Mouse (Mus musculus): ENCODE measurements at regions not wholly inside any gene's neighbourhood (a gene's known extent, or its start where the extent isn't known, plus 50 kb on each side); places are given as distances from the start of the nearest gene placed in this dataset.
"Not testable (repeated sequence)": the region's sequence is repeated elsewhere in the genome, so short reads cannot be mapped to it uniquely, and the experiment has no call there.

DNA sequence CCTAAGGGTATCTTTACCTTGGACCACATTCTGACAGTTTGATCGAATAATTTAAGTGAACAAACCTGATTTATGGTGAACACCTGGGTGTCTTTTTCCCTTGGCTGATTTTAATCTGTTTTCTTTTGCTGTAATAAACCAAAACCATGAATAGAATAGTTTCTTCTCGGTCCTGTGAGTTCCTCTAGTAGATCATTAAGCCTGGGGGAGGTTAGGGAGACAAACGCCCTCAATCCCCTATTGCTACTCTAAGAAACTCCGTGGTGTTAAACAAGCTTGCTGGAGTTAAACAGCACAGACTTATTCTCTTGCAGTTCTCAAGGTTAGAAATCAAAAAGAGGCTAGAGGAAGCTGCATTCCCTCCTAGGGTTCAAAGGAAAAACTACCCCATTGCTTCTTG lies 249.5 kb upstream of the Sfrp2 start:
- no peaks in the 10 kb centered on the region for H3K9me3 ChIP-seq
- no peaks in the 10 kb centered on the region for H3K4me1 ChIP-seq
- no peak overlapping the region for H3K4me2 ChIP-seq (replicated peaks)
- H3K27ac ChIP-seq, result no peak overlapping the region
- H3K9ac ChIP-seq, result no peak overlapping the region
- 46% methylated on average over 4 of the region's 4 CpGs for WGBS
- no peaks in the 10 kb centered on the region for H3K36me3 ChIP-seq
- H3K27me3 ChIP-seq (replicated peaks), result no peaks in the 10 kb centered on the region
- ATAC-seq (ENCODE audit: low FRiP score, low read depth), result no peak
- no peak overlapping the region for H3K4me3 ChIP-seq

DNA sequence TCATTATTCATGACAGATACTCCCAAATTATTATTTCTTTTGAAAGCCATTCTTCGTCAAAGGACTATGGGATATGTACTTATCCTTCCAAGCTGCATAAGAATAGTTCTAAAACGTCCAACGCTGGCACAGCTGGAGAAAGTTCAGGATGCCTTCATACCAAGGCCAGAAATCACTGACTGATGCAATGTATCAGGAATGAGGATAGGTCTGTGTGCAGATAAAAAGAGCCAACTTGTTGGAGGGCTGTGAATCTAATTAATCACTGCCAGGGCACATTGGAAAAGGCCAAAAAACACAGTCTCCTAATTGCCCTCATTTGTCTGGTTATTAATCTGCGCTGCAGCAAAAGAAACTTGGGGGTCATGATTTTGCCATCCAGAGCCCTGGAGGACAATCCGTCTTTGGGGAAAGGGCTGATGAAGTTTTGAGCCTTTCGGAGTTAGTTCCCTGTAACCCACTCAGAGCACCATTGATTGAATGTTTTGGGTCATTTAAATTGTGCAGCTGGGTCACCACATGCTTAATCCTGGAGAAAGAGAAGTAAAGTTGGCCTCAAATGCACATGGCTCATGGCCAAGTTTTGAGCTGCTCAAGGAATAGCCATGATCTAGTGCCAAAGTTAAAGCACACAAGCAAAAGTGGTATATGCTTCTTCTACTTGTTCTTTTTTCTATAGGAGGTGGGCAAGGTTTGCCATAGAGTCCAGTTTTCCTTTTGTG lies 248.0 kb upstream of the Sfrp2 start:
- WGBS, result 78% methylated on average over 6 of the region's 6 CpGs
- H3K9ac ChIP-seq, result no peak overlapping the region
- H3K27me3 ChIP-seq (replicated peaks), result no peaks in the 10 kb centered on the region
- no peak overlapping the region for H3K4me3 ChIP-seq
- H3K27ac ChIP-seq, result no peak overlapping the region
- no peak overlapping the region for H3K4me2 ChIP-seq (replicated peaks)
- no peaks in the 10 kb centered on the region for H3K36me3 ChIP-seq
- no peaks in the 10 kb centered on the region for H3K4me1 ChIP-seq
- no peaks in the 10 kb centered on the region for H3K9me3 ChIP-seq
- ATAC-seq (ENCODE audit: low FRiP score, low read depth), result no peak

GRCm38 (mm10) chr3:83530243-83530847 lies 235.8 kb upstream of the Sfrp2 start:
- no peak overlapping the region for H3K4me2 ChIP-seq (replicated peaks)
- no peaks in the 10 kb centered on the region for H3K9me3 ChIP-seq
- no peak overlapping the region for H3K9ac ChIP-seq
- H3K27ac ChIP-seq, result no peak overlapping the region
- no peaks in the 10 kb centered on the region for H3K4me1 ChIP-seq
- H3K36me3 ChIP-seq, result no peaks in the 10 kb centered on the region
- H3K4me3 ChIP-seq, result no peak overlapping the region
- WGBS, result 85% methylated on average over 4 of the region's 4 CpGs
- ATAC-seq (ENCODE audit: low FRiP score, low read depth), result no peak
- no peaks in the 10 kb centered on the region for H3K27me3 ChIP-seq (replicated peaks)

DNA sequence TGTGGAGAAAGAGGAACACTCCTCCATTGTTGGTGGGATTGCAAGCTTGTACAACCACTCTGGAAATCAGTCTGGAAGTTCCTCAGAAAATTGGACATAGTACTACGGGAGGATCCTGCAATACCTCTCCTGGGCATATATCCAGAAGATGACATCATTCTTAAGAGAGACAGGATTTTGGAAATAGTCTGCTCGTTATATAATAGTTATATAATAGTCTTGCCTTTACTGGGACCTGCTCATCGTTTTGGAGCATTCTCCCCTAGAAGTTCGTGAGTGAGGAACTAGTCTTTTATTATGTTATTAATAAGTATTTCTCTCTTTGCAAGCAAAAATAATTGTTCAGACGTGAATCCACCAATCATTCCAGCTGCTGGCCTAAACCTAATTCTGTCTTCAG lies 229.5 kb upstream of the Sfrp2 start:
- not testable (repeated sequence) for H3K9me3 ChIP-seq; H3K4me1 ChIP-seq; ATAC-seq (ENCODE audit: low FRiP score, low read depth); H3K9ac ChIP-seq; H3K27me3 ChIP-seq (replicated peaks); H3K36me3 ChIP-seq; H3K4me2 ChIP-seq (replicated peaks); H3K27ac ChIP-seq; H3K4me3 ChIP-seq
- WGBS, result 86% methylated on average over 5 of the region's 5 CpGs

DNA sequence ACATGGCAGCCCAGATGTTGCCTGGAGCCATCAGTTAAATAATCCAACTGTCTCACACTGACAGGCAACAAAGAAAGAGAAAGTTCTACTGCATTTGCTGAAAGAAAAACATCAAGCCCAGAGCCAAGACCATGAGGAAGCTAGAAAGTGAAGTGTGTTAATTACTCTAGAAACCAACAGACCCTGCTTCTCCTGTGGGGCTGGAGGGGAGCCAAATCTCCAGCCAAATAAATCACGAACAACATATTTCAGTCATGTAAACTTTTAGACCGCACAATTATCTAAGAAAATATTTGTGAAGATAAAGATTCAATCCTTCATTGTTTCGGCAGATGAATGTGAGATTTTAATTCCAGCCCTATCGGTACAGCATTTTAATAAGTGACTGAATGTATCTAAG lies 228.9 kb upstream of the Sfrp2 start:
- no peaks in the 10 kb centered on the region for H3K36me3 ChIP-seq
- H3K27me3 ChIP-seq (replicated peaks), result no peaks in the 10 kb centered on the region
- no peaks in the 10 kb centered on the region for H3K9me3 ChIP-seq
- H3K4me1 ChIP-seq, result no peaks in the 10 kb centered on the region
- WGBS, result 87% methylated on average over 4 of the region's 4 CpGs
- H3K4me2 ChIP-seq (replicated peaks), result no peak overlapping the region
- no peak overlapping the region for H3K27ac ChIP-seq
- no peak overlapping the region for H3K9ac ChIP-seq
- H3K4me3 ChIP-seq, result no peak overlapping the region
- ATAC-seq (ENCODE audit: low FRiP score, low read depth), result no peak

- Histone ChIP-seq H3K4me1 (no peaks in the 10 kb centered on the region), H3K9ac (no peak overlapping the region), H3K4me3 (no peak overlapping the region), H3K9me3 (no peaks in the 10 kb centered on the region), H3K27me3 (replicated peaks) (no peaks in the 10 kb centered on the region), H3K4me2 (replicated peaks) (no peak overlapping the region), H3K36me3 (no peaks in the 10 kb centered on the region), H3K27ac (no peak overlapping the region)
- no peak for ATAC-seq (ENCODE audit: low FRiP score, low read depth)
- 89% methylated on average over 7 of the region's 7 CpGs for WGBS
These were observed 228.4 kb upstream of the Sfrp2 start for GRCm38 (mm10) chr3:83537711-83538110.

DNA sequence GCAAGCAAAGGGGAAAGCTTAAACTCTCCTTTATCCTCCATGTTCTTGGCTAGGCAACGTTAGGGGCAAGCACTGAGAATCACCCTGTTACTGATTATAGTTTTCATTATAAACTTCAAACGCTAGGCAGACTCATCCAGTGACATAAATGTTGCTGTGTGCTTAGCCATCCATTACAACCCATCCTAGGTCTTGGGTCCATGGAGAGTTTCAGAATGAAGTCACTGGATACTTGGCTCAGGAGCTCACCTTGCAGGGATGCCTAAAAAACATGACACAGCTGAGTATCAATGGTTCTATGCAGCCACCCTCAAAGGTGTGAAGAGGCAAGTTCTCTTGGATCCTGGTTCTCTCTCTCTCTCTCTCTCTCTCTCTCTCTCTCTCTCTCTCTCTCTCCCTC lies 227.2 kb upstream of the Sfrp2 start:
- WGBS, result 83% methylated on average over 2 of the region's 2 CpGs
- Histone ChIP-seq H3K36me3 (no peaks in the 10 kb centered on the region), H3K4me3 (no peak overlapping the region), H3K4me2 (replicated peaks) (no peak overlapping the region), H3K4me1 (no peaks in the 10 kb centered on the region), H3K27ac (no peak overlapping the region), H3K9me3 (no peaks in the 10 kb centered on the region), H3K27me3 (replicated peaks) (no peaks in the 10 kb centered on the region), H3K9ac (no peak overlapping the region)
- no peak for ATAC-seq (ENCODE audit: low FRiP score, low read depth)

GRCm38 (mm10) chr3:83540997-83541932 lies 224.9 kb upstream of the Sfrp2 start:
- no peaks in the 10 kb centered on the region for H3K27me3 ChIP-seq (replicated peaks)
- no peak overlapping the region for H3K4me2 ChIP-seq (replicated peaks)
- H3K9ac ChIP-seq, result no peak overlapping the region
- H3K4me1 ChIP-seq, result no peaks in the 10 kb centered on the region
- 79% methylated on average over 11 of the region's 11 CpGs for WGBS
- H3K4me3 ChIP-seq, result no peak overlapping the region
- ATAC-seq (ENCODE audit: low FRiP score, low read depth), result no peak
- H3K9me3 ChIP-seq, result no peaks in the 10 kb centered on the region
- H3K27ac ChIP-seq, result no peak overlapping the region
- no peaks in the 10 kb centered on the region for H3K36me3 ChIP-seq

DNA sequence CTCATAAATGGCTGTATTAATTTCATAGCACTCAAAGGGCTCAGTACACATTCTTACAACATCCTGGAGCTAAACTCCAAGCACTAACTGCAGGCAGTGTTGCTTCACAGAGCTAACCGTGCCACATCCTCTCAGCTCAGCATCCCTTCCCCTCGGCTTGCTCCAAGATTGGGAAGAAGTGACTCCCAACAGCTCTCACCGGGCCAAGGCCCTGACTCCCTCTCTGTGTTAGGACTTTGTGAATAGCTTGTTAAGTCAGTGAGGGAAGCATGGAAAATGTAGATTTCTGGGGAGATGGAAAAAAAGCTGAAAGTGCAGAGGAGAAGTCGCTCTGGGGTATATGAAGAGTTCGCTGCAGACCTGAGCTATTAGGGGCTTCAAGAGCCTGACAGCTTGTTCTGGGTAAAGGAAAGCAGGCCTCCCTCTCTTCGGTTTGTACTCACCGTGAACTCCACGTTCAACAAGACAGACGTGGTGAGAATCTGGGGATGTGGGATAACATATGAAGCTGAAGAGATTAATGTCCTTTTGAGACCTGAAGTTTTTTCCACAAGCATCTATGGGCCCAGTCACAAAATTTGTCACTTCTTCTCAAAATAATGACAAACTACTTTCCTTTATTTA lies 213.5 kb upstream of the Sfrp2 start:
- 86% methylated on average over 9 of the region's 9 CpGs for WGBS
- Histone ChIP-seq H3K4me1 (no peaks in the 10 kb centered on the region), H3K36me3 (no peaks in the 10 kb centered on the region), H3K27ac (no peak overlapping the region), H3K9me3 (no peaks in the 10 kb centered on the region), H3K4me2 (replicated peaks) (no peak overlapping the region), H3K9ac (no peak overlapping the region), H3K27me3 (replicated peaks) (no peaks in the 10 kb centered on the region), H3K4me3 (no peak overlapping the region)
- no peak for ATAC-seq (ENCODE audit: low FRiP score, low read depth)

- H3K4me2 ChIP-seq (replicated peaks), result no peak overlapping the region
These were observed 212.3 kb upstream of the Sfrp2 start for GRCm38 (mm10) chr3:83553858-83554257.

GRCm38 (mm10) chr3:83556788-83557515 lies 209.2 kb upstream of the Sfrp2 start:
- Histone ChIP-seq H3K4me2 (replicated peaks) (no peak overlapping the region), H3K4me1 (no peaks in the 10 kb centered on the region), H3K36me3 (no peaks in the 10 kb centered on the region), H3K27me3 (replicated peaks) (no peaks in the 10 kb centered on the region), H3K9ac (no peak overlapping the region), H3K9me3 (no peaks in the 10 kb centered on the region), H3K4me3 (no peak overlapping the region), H3K27ac (no peak overlapping the region)
- 84% methylated on average over 10 of the region's 10 CpGs for WGBS
- ATAC-seq (ENCODE audit: low FRiP score, low read depth), result no peak

More at GRCm38 (mm10) chr3:83553858-83554257, 212.3 kb upstream of the Sfrp2 start:
- Histone ChIP-seq H3K4me3 (no peak overlapping the region), H3K36me3 (no peaks in the 10 kb centered on the region), H3K27ac (no peak overlapping the region), H3K27me3 (replicated peaks) (no peaks in the 10 kb centered on the region), H3K4me1 (no peaks in the 10 kb centered on the region), H3K9me3 (no peaks in the 10 kb centered on the region), H3K9ac (no peak overlapping the region)
- ATAC-seq (ENCODE audit: low FRiP score, low read depth), result no peak
- 73% methylated on average over 11 of the region's 11 CpGs for WGBS
